Mouse (Mus musculus) ES-E14 (cell line): ENCODE measurements at regions not wholly inside any gene's neighbourhood (a gene's known extent, or its start where the extent isn't known, plus 50 kb on each side); places are given as distances from the start of the nearest gene placed in this dataset.

Source experiments
- DNase-seq: peaks from one replicate; pipeline ENCODE4 v3.0.0-alpha.2; 2013; ENCODE audit warnings: low read depth, low spot score
- H3K27ac ChIP-seq: 2 replicates; pipeline ENCODE4 v1.5.1; 2012; ENCODE audit warnings: low read depth, mild to moderate bottlenecking, low read length, moderate library complexity, mixed read lengths; ENCODE audit not compliant: poor library complexity, insufficient read depth, severe bottlenecking
- H3K36me3 ChIP-seq: 2 replicates; pipeline ENCODE4 v1.6.1; 2012; ENCODE audit warnings: mild to moderate bottlenecking, low read length, moderate library complexity, mixed read lengths; ENCODE audit not compliant: control insufficient read depth, poor library complexity, insufficient read depth, severe bottlenecking
- H3K4me1 ChIP-seq, 2 experiments: fragments of 150-350 bp in 1 of 2; sonication (generic) in 1 of 2; 2 replicates each; pipeline ENCODE4 v1.6.1; 2012; ENCODE audit warnings: low read length in 2 of 2, mild to moderate bottlenecking in 1 of 2, mixed read lengths in 1 of 2; ENCODE audit not compliant: control insufficient read depth in 2 of 2, insufficient read depth in 2 of 2, poor library complexity in 1 of 2
- H3K4me3 ChIP-seq, 2 experiments: fragments of 150-350 bp in 1 of 2; sonication (generic) in 1 of 2; 2 replicates each; pipeline ENCODE4 v1.5.1; 2012; ENCODE audit warnings: low read length in 2 of 2, low read depth in 1 of 2, mild to moderate bottlenecking in 1 of 2, mixed read lengths in 1 of 2; ENCODE audit not compliant: insufficient read depth in 1 of 2, poor library complexity in 1 of 2, severe bottlenecking in 1 of 2
- H3K9ac ChIP-seq: 2 replicates; pipeline ENCODE4 v1.6.1; 2012; ENCODE audit warnings: low read depth, mild to moderate bottlenecking, low read length, mixed read lengths; ENCODE audit not compliant: poor library complexity, insufficient read depth, severe bottlenecking
- H3K9me3 ChIP-seq: fragments of 150-350 bp; sonication (generic); 2 replicates; pipeline ENCODE4 v1.6.1; 2012; ENCODE audit warnings: low read depth, mild to moderate bottlenecking, low read length; ENCODE audit not compliant: control insufficient read depth, insufficient read depth
- CHD2 ChIP-seq: IDR thresholded peaks from 2 replicates; pipeline ENCODE4 v1.6.1; 2014; ENCODE audit warnings: mild to moderate bottlenecking, low read depth, low read length, inconsistent platforms
- HCFC1 ChIP-seq: IDR thresholded peaks from 2 replicates; pipeline ENCODE4 v1.6.1; 2012; ENCODE audit warnings: low read length, inconsistent platforms, borderline replicate concordance; ENCODE audit not compliant: insufficient read depth
- MAFK ChIP-seq: IDR thresholded peaks from 2 replicates; pipeline ENCODE4 v1.6.1; 2014; ENCODE audit warnings: mild to moderate bottlenecking, low read depth, low read length, inconsistent platforms; ENCODE audit not compliant: insufficient read depth
- ZC3H11A ChIP-seq: IDR thresholded peaks from 2 replicates; pipeline ENCODE4 v1.6.1; 2012; ENCODE audit warnings: low read depth, mild to moderate bottlenecking, inconsistent platforms, low read length, borderline replicate concordance
- ZNF384 ChIP-seq: IDR thresholded peaks from 2 replicates; pipeline ENCODE4 v1.6.1; 2012; ENCODE audit warnings: low read depth, low read length, inconsistent platforms
- in situ Hi-C, 2 experiments: fragments of 600-800 bp; cut with MboI; formaldehyde crosslinking; loops; one replicate each; pipeline ENCODE4 v1.15.1; 2025; ENCODE audit warnings: low sequenced_read_pairs in 2 of 2, inconsistent platforms in 1 of 2; ENCODE audit not compliant: unreplicated experiment in 2 of 2

DNA sequence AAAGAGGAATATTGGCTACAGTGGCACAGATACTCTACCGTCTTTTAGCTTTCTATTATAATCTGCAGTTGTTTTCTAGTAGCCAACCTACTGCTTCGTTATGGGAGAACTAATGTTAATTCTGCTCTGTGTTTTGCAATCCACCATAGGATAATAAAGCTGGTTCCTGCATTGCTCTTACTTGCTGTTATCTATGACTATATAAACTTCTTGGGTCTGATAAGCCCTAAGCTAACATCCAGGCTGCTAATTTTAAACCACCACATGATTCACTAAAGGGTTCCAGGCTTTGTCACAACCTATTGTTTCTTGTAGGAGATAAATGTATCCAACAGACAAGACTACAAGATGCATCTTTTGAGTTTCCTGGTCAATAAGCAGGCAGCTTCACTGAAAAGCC lies 173.5 kb upstream of the Aga start:
- H3K27ac ChIP-seq, result no peak overlapping the region
- no peaks in the 10 kb centered on the region for H3K4me1 ChIP-seq
- DNase-seq, result no peak
- H3K9ac ChIP-seq, result no peak overlapping the region
- no peak for TF ChIP-seq CHD2
- TF ChIP-seq HCFC1, result no peak
- TF ChIP-seq ZC3H11A, result no peak
- TF ChIP-seq ZNF384, result no peak
- TF ChIP-seq MAFK, result no peak
- no peaks in the 10 kb centered on the region for H3K9me3 ChIP-seq
- in situ Hi-C loops, result no loop called here
- no peaks in the 10 kb centered on the region for H3K36me3 ChIP-seq
- no peak overlapping the region for H3K4me3 ChIP-seq

DNA sequence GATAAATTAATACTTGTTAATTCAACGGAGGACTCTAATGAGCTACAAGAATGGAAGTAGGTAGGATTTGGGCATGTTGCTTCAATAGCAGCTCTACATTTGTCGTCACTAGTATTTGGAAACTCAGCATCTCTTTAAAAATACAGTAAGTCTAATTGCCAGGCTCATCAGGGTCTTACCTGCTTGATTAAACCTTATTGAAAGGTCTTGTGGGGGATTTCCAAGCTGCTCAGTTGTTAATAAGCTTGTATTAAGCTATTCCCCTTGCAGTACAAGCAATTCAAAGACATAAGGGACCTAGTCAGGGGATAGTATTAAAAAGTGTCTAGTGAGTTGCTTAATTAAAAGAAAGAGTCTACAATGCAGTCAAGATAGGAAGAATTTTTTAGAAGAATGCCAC lies 142.9 kb upstream of the Aga start:
- Histone ChIP-seq H3K27ac (no peak overlapping the region), H3K9ac (no peak overlapping the region), H3K9me3 (no peaks in the 10 kb centered on the region), H3K4me3 (no peak overlapping the region), H3K4me1 (no peaks in the 10 kb centered on the region), H3K36me3 (no peaks in the 10 kb centered on the region)
- no peak for DNase-seq
- in situ Hi-C loops, result no loop called here
- no peak for TF ChIP-seq MAFK
- TF ChIP-seq HCFC1, result no peak
- no peak for TF ChIP-seq CHD2
- TF ChIP-seq ZNF384, result no peak
- no peak for TF ChIP-seq ZC3H11A

DNA sequence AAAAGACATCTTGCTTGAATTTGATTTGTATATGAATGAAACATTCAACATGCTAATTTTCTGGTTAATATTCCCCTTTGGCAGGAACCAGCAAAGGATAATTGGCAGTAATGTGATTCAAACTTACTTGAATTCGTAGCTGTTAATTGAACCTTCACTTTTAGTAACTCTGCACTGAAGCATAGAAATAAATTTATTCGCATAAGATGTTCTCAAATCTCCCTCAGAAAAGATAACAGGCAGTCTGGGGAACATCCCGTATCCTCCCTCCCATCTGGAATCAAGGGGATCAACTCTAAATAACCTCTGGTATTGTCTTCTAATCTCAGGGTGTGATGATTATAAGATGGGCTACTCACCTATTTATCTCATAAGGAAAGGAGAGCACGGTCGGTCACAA lies 138.1 kb upstream of the Aga start:
- TF ChIP-seq MAFK (no peak), ZC3H11A (no peak), HCFC1 (no peak), ZNF384 (no peak), CHD2 (no peak)
- H3K9ac ChIP-seq, result no peak overlapping the region
- no peaks in the 10 kb centered on the region for H3K4me1 ChIP-seq
- no peak overlapping the region for H3K4me3 ChIP-seq
- no peaks in the 10 kb centered on the region for H3K9me3 ChIP-seq
- H3K27ac ChIP-seq, result no peak overlapping the region
- in situ Hi-C loops, result no loop called here
- H3K36me3 ChIP-seq, result no peaks in the 10 kb centered on the region
- DNase-seq, result no peak

DNA sequence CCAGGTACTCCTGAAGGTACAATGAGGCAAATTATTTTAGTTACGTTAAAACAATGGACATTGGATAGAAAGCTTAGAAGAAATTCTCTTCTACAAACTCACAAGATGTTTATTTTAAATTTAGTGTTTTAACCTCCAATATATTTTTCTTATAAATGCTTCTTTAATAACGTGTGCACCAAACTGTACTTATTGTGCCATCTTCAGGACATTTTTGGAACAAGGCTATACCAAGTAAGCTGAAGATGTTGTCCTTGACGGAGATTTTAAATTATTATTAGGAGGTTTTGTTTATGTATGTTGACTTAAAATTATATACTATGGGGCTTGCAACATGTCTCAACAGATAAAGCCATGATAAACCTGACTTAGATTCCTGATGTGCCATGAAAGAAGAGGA lies 99.4 kb upstream of the Aga start:
- Histone ChIP-seq H3K4me1 (no peaks in the 10 kb centered on the region), H3K4me3 (no peak overlapping the region), H3K27ac (no peak overlapping the region), H3K9me3 (no peaks in the 10 kb centered on the region), H3K9ac (no peak overlapping the region), H3K36me3 (no peaks in the 10 kb centered on the region)
- no peak for DNase-seq
- TF ChIP-seq ZC3H11A, result no peak
- TF ChIP-seq MAFK, result no peak
- TF ChIP-seq CHD2, result no peak
- no peak for TF ChIP-seq HCFC1
- in situ Hi-C loops, result no loop called here

DNA sequence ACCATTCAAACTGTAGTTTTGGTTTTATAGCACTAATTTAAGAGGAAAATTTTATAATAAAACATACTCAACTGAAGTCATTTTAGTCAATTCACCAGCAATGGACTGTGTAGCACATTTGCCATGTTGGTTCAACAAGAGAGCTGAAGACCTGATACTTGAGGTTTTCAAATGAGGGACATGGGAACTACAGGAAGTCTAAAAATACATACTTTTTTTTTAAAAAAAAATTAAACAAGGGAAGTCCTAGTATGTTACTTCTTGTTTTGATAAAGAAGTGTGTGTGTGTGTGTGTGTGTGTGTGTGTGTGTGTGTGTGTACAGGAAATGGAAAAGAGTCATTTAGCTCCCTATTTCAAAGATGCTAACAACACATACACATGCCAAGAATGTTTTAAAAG lies 77.3 kb upstream of the Aga start:
- Histone ChIP-seq H3K36me3 (no peaks in the 10 kb centered on the region), H3K27ac (no peak overlapping the region), H3K9ac (no peak overlapping the region), H3K4me3 (no peak overlapping the region), H3K4me1 (no peaks in the 10 kb centered on the region), H3K9me3 (no peaks in the 10 kb centered on the region)
- TF ChIP-seq ZNF384 (no peak), HCFC1 (no peak), CHD2 (no peak), ZC3H11A (no peak), MAFK (no peak)
- in situ Hi-C loops, result no loop called here
- no peak for DNase-seq
